Mouse (Mus musculus) frontal cortex, adult 2 months (tissue): Measurements from ENCODE around the gene Cyp2g1. TPM values are rescaled to one million over a fixed set of nuclear protein-coding genes. Genes with fewer than 3 reads are reported as not detected.
"Not testable (repeated sequence)": the region's sequence is repeated elsewhere in the genome, so short reads cannot be mapped to it uniquely, and the experiment has no call there.

Experiments
- DNase-seq, 2 experiments: peaks; one replicate each; pipeline ENCODE4 v3.0.0; 2022; ENCODE audit warnings: low spot score in 1 of 2; ENCODE audit errors: extremely low spot score in 1 of 2
- polyA plus RNA-seq: library from polyadenylated mRNA; depleted of rRNA; stranded (reverse); fragments of >200 nt; gene quantifications from 2 replicates; pipeline ENCODE4 v1.2.3, GENCODE M21; 2012; rRNA removed

Cyp2g1 gene
- polyA plus RNA-seq, 1 experiment, result 0.20 TPM

DNA sequence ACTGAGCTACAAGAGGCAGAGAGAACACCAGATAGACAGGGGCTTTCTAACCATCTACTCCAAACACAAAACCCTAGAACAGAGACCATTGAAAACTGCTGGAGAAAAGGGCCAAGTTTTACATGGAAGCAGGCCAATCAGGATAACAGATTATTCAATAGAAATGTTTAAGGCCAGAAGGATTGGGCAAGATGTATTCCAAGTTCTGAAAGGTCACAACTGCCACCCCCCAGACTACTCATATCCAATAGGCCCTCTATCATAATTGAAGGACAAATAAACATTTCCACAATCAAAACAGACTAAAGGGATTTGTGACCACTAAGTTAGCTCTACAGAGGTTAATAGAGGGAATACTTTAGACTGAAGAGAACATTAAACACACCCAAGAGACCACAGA is 41.4 kb downstream of the Cyp2g1 start:
- not testable (repeated sequence) for DNase-seq

Other genes with a start within 250 kb of the Cyp2g1 start
- gene Vmn1r185, start 190.4 kb upstream of the Cyp2g1 start, polyA plus RNA-seq, result not detected in 2 replicates
- gene Cyp2b23, start 122.5 kb upstream of the Cyp2g1 start, polyA plus RNA-seq, result 0.04 TPM in 1 of 2 replicates, not detected in the other
- gene Cyp2b19, start 51.8 kb upstream of the Cyp2g1 start, polyA plus RNA-seq, result not detected in 2 replicates
- gene Cyp2a5, start 26.4 kb downstream of the Cyp2g1 start, polyA plus RNA-seq, result 1.2 and 10.3 TPM in 2 replicates
- not detected in 2 replicates for gene Cyp2a22, start 130.5 kb downstream of the Cyp2g1 start, polyA plus RNA-seq
- not detected in 2 replicates for gene Cyp2a12, start 220.2 kb downstream of the Cyp2g1 start, polyA plus RNA-seq